Mouse (Mus musculus) cerebellum, adult 2 months (tissue): ENCODE results near the gene Coq4.

Experiments
- CTCF ChIP-seq: fragments of 200-500 bp; IDR thresholded peaks from 2 replicates; pipeline ENCODE4 v1.5.1; 2011; ENCODE audit warnings: low read depth, mild to moderate bottlenecking, control low read depth, low read length, moderate library complexity, borderline replicate concordance; ENCODE audit not compliant: insufficient read depth
- POLR2A ChIP-seq: fragments of 200-500 bp; IDR thresholded peaks from 2 replicates; pipeline ENCODE4 v1.6.1; 2011; ENCODE audit warnings: low read length, control low read depth, borderline replicate concordance; ENCODE audit not compliant: insufficient read depth

- TF ChIP-seq CTCF, result no peak
- peak; percentile 44; the same call in 1 of the 2 replicates for TF ChIP-seq POLR2A
Measured at GRCm38 (mm10) chr2:29820025-29820817, 32.9 kb downstream of the Coq4 start, which contains the start of gene Urm1.
